Comparison of ENCODE assay signal across 8 mouse cellular contexts in genomic region chr1:134955637-134956176, GRCm38 (mm10). TPM values are rescaled to one million over a fixed set of nuclear protein-coding genes. Genes with fewer than 3 reads are reported as not detected.
DNase-seq lines count a peak whose midpoint lies in the region; ATAC-seq and TF ChIP-seq lines count a peak whose summit lies in the region.

Gene Ppp1r12b, minus strand, starts transcription at chr1:134955942.

- H3K4me1 ChIP-seq in cortical plate, adult 2 months (ENCODE audit: control insufficient read depth, insufficient read depth, low read length), result peaks cover 3% of the 10 kb centered on the region
- peaks cover 42% of the 10 kb centered on the region for H3K4me1 ChIP-seq in megakaryocyte, embryonic 14.5 days

- no peak for TF ChIP-seq CTCF in cortical plate, adult 2 months (IDR thresholded peaks at IDR 0.05; ENCODE audit: extremely low read depth, insufficient read depth, low read length)

- peak within 1 kb of the TSS; percentile 81 for H3K4me3 ChIP-seq in cortical plate, adult 2 months (ENCODE audit: insufficient read depth, low read length)
- H3K4me3 ChIP-seq in megakaryocyte, embryonic 14.5 days (replicated peaks), result peak within 1 kb of the TSS; percentile 94

- peak; percentile 94 to 96 for DNase-seq in gastrocnemius, adult 8-10 months (ENCODE audit: low spot score in 2 of 2)
- DNase-seq in hindlimb bud, embryonic 11.5 days (ENCODE audit: extremely low spot score, low read depth, low spot score), result peak; percentile 83
- DNase-seq in left cerebral cortex, adult 8-10 months (ENCODE audit: low spot score in 2 of 2), result peak; percentile 90 to 99
- DNase-seq in right cerebral cortex, postnatal 10 days (ENCODE audit: low spot score in 2 of 2), result peak; percentile 99
- DNase-seq in urinary bladder, postnatal 25 days (ENCODE audit: low spot score), result peak; percentile 85

- H3K36me3 ChIP-seq in megakaryocyte, embryonic 14.5 days (replicated peaks; ENCODE audit: low read length), result peaks cover 25% of the 10 kb centered on the region

- H3K27ac ChIP-seq in cortical plate, adult 2 months (ENCODE audit: insufficient read depth, low read length), result no peak within 1 kb of the TSS

- ATAC-seq in activated CD4-positive, CD25-positive, alpha-beta regulatory T cell, adult 4 months, result peak; percentile 99

- H3K27me3 ChIP-seq in megakaryocyte, embryonic 14.5 days (replicated peaks), result no peaks in the 10 kb centered on the region

- TF ChIP-seq POLR2A in cortical plate, adult 2 months (IDR thresholded peaks at IDR 0.05; ENCODE audit: extremely low read depth, insufficient read depth, low read length), result peak; percentile 87; the same call in 1 of the 2 replicates

- H3K9me3 ChIP-seq in megakaryocyte, embryonic 14.5 days, result no peaks in the 10 kb centered on the region

RNA-seq across cellular contexts. Expression of gene Ppp1r12b, which starts in this region (rescaled TPM):
- 1 to 10 TPM; 2.7 to 2.8 TPM for polyA plus RNA-seq in activated CD4-positive, CD25-positive, alpha-beta regulatory T cell, adult 4 months (2017; shearing (Covaris generic))
- 31.5 and 32.8 TPM in 2 replicates for polyA plus RNA-seq in cortical plate, adult 2 months (2012; rRNA removed)
- 100 to 1,000 TPM; 167 to 191 (median 183) TPM for total RNA-seq in gastrocnemius, adult 8-10 months (2022)
- 10 to 100 TPM; 70.1 to 85.0 (median 73.8) TPM for total RNA-seq in left cerebral cortex, adult 8-10 months (2022)
- polyA plus RNA-seq in megakaryocyte, embryonic 14.5 days (2012; ENCODE audit: insufficient read depth, low replicate concordance), result 0.60 TPM in 1 of 2 replicates, not detected in the other
